Mouse (Mus musculus): ENCODE results near the gene Usp25. TPM values are rescaled to one million over a fixed set of nuclear protein-coding genes. Genes with fewer than 3 reads are reported as not detected.

Gene Usp25
- 10.8 and 20.1 TPM in 2 replicates for polyA plus RNA-seq (2015; fragmentation: Nextera tagmentation; extraction: Ambion mirVana)

GRCm38 (mm10) chr16:77013427-77014320 lies at the start of gene Usp25:
TSS of gene Usp25 (plus strand) at chr16:77013706.
- Histone ChIP-seq H3K9me3 (ENCODE audit: low read length) (no peaks in the 10 kb centered on the region), H3K27me3 (ENCODE audit: insufficient read depth, low read length) (no peaks in the 10 kb centered on the region), H3K27ac (ENCODE audit: low read length) (peak within 1 kb of the TSS; percentile 92), H3K4me3 (ENCODE audit: low read length) (peak within 1 kb of the TSS; percentile 79), H3K9ac (replicated peaks; ENCODE audit: low read length) (peak within 1 kb of the TSS; percentile 97), H3K36me3 (ENCODE audit: insufficient read depth, low read length) (no peaks in the 10 kb centered on the region), H3K4me2 (replicated peaks; ENCODE audit: low read depth, low read length) (peak within 1 kb of the TSS; percentile 81), H3K4me1 (ENCODE audit: insufficient read depth, low read length) (peaks cover 17% of the 10 kb centered on the region)
- ATAC-seq (ENCODE audit: low FRiP score, low TSS enrichment), result peak; percentile 98
- under 1% methylated on average over 74 of the region's 126 CpGs for WGBS

- no peaks in the 10 kb centered on the region for H3K4me1 ChIP-seq (ENCODE audit: insufficient read depth, low read length)
- ATAC-seq (ENCODE audit: low FRiP score, low TSS enrichment), result no peak
- H3K9ac ChIP-seq (replicated peaks; ENCODE audit: low read length), result no peak overlapping the region
- H3K9me3 ChIP-seq (ENCODE audit: low read length), result no peaks in the 10 kb centered on the region
- no peaks in the 10 kb centered on the region for H3K36me3 ChIP-seq (ENCODE audit: insufficient read depth, low read length)
- H3K27me3 ChIP-seq (ENCODE audit: insufficient read depth, low read length), result no peaks in the 10 kb centered on the region
- WGBS, result 87% methylated on average over 3 of the region's 3 CpGs
- H3K4me2 ChIP-seq (replicated peaks; ENCODE audit: low read depth, low read length), result no peak overlapping the region
- H3K4me3 ChIP-seq (ENCODE audit: low read length), result no peak overlapping the region
- no peak overlapping the region for H3K27ac ChIP-seq (ENCODE audit: low read length)
Observed at GRCm38 (mm10) chr16:76967593-76968275, 45.8 kb upstream of the Usp25 start.

GRCm38 (mm10) chr16:76971211-76971610 lies 42.3 kb upstream of the Usp25 start:
- 65% methylated on average over 5 of the region's 5 CpGs for WGBS
- no peaks in the 10 kb centered on the region for H3K9me3 ChIP-seq (ENCODE audit: low read length)
- no peak for ATAC-seq (ENCODE audit: low FRiP score, low TSS enrichment)

GRCm38 (mm10) chr16:76976787-76977430 lies 36.6 kb upstream of the Usp25 start:
- Histone ChIP-seq H3K4me3 (ENCODE audit: low read length) (no peak overlapping the region), H3K9ac (replicated peaks; ENCODE audit: low read length) (no peak overlapping the region), H3K4me1 (ENCODE audit: insufficient read depth, low read length) (no peaks in the 10 kb centered on the region), H3K27ac (ENCODE audit: low read length) (no peak overlapping the region), H3K27me3 (ENCODE audit: insufficient read depth, low read length) (no peaks in the 10 kb centered on the region), H3K4me2 (replicated peaks; ENCODE audit: low read depth, low read length) (no peak overlapping the region), H3K9me3 (ENCODE audit: low read length) (no peaks in the 10 kb centered on the region), H3K36me3 (ENCODE audit: insufficient read depth, low read length) (no peaks in the 10 kb centered on the region)
- 64% methylated on average over 5 of the region's 5 CpGs for WGBS
- no peak for ATAC-seq (ENCODE audit: low FRiP score, low TSS enrichment)

More at GRCm38 (mm10) chr16:76971211-76971610, 42.3 kb upstream of the Usp25 start:
- Histone ChIP-seq H3K36me3 (ENCODE audit: insufficient read depth, low read length) (no peaks in the 10 kb centered on the region), H3K27ac (ENCODE audit: low read length) (no peak overlapping the region), H3K4me1 (ENCODE audit: insufficient read depth, low read length) (no peaks in the 10 kb centered on the region), H3K4me2 (replicated peaks; ENCODE audit: low read depth, low read length) (no peak overlapping the region), H3K4me3 (ENCODE audit: low read length) (no peak overlapping the region), H3K27me3 (ENCODE audit: insufficient read depth, low read length) (no peaks in the 10 kb centered on the region), H3K9ac (replicated peaks; ENCODE audit: low read length) (no peak overlapping the region)

GRCm38 (mm10) chr16:76983696-76984095 lies 29.8 kb upstream of the Usp25 start:
- H3K4me1 ChIP-seq (ENCODE audit: insufficient read depth, low read length), result no peaks in the 10 kb centered on the region
- H3K9ac ChIP-seq (replicated peaks; ENCODE audit: low read length), result no peak overlapping the region
- no peak overlapping the region for H3K27ac ChIP-seq (ENCODE audit: low read length)
- no peaks in the 10 kb centered on the region for H3K27me3 ChIP-seq (ENCODE audit: insufficient read depth, low read length)
- no peak for ATAC-seq (ENCODE audit: low FRiP score, low TSS enrichment)
- no peak overlapping the region for H3K4me2 ChIP-seq (replicated peaks; ENCODE audit: low read depth, low read length)
- H3K36me3 ChIP-seq (ENCODE audit: insufficient read depth, low read length), result no peaks in the 10 kb centered on the region
- 80% methylated on average over 6 of the region's 6 CpGs for WGBS
- no peak overlapping the region for H3K4me3 ChIP-seq (ENCODE audit: low read length)
- no peaks in the 10 kb centered on the region for H3K9me3 ChIP-seq (ENCODE audit: low read length)

DNA sequence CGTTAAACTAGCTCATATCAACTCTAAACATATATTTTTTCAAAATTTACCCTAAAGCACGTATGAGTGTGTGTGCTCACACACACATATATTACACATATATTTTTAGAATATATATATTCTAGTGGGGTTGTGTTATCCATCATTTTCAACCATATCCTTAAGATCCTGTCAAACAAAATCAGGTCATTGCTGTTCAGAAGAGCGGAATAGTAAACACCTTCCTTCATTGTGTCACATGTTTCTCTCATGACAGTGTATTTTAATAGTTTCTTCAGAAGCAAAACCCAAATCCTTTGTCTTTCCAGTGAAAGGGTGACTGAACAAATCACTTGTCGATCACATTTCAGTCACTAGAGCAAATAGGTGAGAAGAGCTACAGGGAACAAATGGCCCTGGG lies 25.8 kb upstream of the Usp25 start:
- WGBS, result 82% methylated on average over 4 of the region's 4 CpGs
- no peak overlapping the region for H3K4me3 ChIP-seq (ENCODE audit: low read length)
- H3K9me3 ChIP-seq (ENCODE audit: low read length), result no peaks in the 10 kb centered on the region
- ATAC-seq (ENCODE audit: low FRiP score, low TSS enrichment), result no peak
- H3K36me3 ChIP-seq (ENCODE audit: insufficient read depth, low read length), result no peaks in the 10 kb centered on the region
- no peak overlapping the region for H3K27ac ChIP-seq (ENCODE audit: low read length)
- no peaks in the 10 kb centered on the region for H3K4me1 ChIP-seq (ENCODE audit: insufficient read depth, low read length)
- H3K27me3 ChIP-seq (ENCODE audit: insufficient read depth, low read length), result no peaks in the 10 kb centered on the region
- H3K4me2 ChIP-seq (replicated peaks; ENCODE audit: low read depth, low read length), result no peak overlapping the region
- H3K9ac ChIP-seq (replicated peaks; ENCODE audit: low read length), result no peak overlapping the region

GRCm38 (mm10) chr16:77003900-77004299 lies 9.6 kb upstream of the Usp25 start:
- no peaks in the 10 kb centered on the region for H3K36me3 ChIP-seq (ENCODE audit: insufficient read depth, low read length)
- H3K27ac ChIP-seq (ENCODE audit: low read length), result no peak overlapping the region
- no peak for ATAC-seq (ENCODE audit: low FRiP score, low TSS enrichment)
- H3K4me2 ChIP-seq (replicated peaks; ENCODE audit: low read depth, low read length), result no peak overlapping the region
- 92% methylated on average over 3 of the region's 3 CpGs for WGBS
- no peak overlapping the region for H3K4me3 ChIP-seq (ENCODE audit: low read length)
- H3K9ac ChIP-seq (replicated peaks; ENCODE audit: low read length), result no peak overlapping the region
- no peaks in the 10 kb centered on the region for H3K4me1 ChIP-seq (ENCODE audit: insufficient read depth, low read length)
- H3K27me3 ChIP-seq (ENCODE audit: insufficient read depth, low read length), result no peaks in the 10 kb centered on the region
- H3K9me3 ChIP-seq (ENCODE audit: low read length), result no peaks in the 10 kb centered on the region

DNA sequence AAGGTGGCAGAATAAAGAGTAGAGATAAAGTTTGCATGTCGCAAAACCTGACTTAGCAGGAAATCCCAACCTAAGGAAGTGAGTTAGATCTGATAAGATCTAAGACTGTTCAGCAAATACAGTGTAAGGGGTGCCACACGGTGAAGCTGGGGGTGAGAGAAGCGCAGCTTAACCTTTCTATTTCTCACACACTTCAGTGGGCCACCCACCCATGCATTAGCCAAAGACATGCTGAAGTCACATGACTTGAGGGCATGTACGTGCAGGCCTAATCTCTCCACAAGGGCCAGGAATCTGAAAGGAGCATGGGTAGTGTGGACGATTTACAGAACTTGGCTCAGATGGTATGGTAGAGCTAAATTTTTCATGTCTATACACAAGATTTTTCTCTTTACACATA lies 4.3 kb upstream of the Usp25 start:
- WGBS, result 68% methylated on average over 5 of the region's 5 CpGs
- no peak for ATAC-seq (ENCODE audit: low FRiP score, low TSS enrichment)

DNA sequence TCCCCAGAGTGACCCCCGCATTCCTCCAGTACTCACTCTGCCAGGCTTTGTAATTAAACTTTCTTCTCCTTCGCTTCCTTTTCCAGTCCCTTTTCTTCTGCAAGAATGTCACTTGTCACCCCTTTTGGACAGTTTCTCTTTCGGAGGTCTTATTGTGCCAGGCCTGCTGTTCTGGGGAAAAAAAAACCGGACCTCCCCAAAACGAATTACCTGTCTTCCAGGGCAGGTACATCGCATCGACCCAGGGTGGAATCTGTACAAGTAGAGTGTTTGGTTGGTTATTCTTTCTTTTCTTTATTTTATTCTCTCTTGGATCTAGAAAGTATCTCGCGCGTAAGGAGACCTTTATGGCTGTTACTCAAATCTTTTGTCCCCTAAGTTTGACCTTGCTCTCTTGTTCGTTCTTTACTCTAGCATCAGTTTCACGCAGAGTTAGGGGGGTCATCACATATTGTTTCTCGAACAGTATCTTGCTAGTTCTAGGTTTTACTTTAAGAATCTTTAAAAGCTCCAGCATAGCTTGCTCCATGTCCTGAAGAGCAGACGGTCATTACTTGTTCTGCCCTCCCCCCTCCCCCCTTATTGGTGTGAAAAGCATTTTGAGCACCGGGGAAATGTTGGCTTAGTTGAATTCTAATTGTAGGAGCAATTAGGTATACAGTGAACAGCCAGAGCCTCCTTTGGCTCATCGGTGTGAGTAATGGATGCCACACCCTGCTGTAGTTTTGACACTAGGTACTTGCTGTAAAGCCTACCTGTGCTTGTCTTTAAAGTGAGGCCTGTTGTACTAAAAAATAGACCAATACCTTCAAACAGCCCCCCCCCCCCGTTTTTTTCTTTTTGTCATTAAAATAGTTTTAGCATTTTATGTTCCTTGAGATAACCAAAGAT lies 1.1 kb downstream of the Usp25 start:
- no peaks in the 10 kb centered on the region for H3K27me3 ChIP-seq (ENCODE audit: insufficient read depth, low read length)
- 1% methylated on average over 17 of the region's 17 CpGs for WGBS
- no peaks in the 10 kb centered on the region for H3K36me3 ChIP-seq (ENCODE audit: insufficient read depth, low read length)
- H3K9ac ChIP-seq (replicated peaks; ENCODE audit: low read length), result peak overlapping the region; percentile 97
- peak overlapping the region; percentile 92; the same call in 1 of the 2 replicates for H3K27ac ChIP-seq (ENCODE audit: low read length)
- peak overlapping the region; percentile 81 for H3K4me2 ChIP-seq (replicated peaks; ENCODE audit: low read depth, low read length)
- H3K4me3 ChIP-seq (ENCODE audit: low read length), result peak overlapping the region; percentile 79
- ATAC-seq (ENCODE audit: low FRiP score, low TSS enrichment), result no peak
- no peaks in the 10 kb centered on the region for H3K9me3 ChIP-seq (ENCODE audit: low read length)
- peaks cover 22% of the 10 kb centered on the region for H3K4me1 ChIP-seq (ENCODE audit: insufficient read depth, low read length)

More for the DNA sequence above, 4.3 kb upstream of the Usp25 start:
- Histone ChIP-seq H3K36me3 (ENCODE audit: insufficient read depth, low read length) (no peaks in the 10 kb centered on the region), H3K27ac (ENCODE audit: low read length) (no peak overlapping the region), H3K27me3 (ENCODE audit: insufficient read depth, low read length) (no peaks in the 10 kb centered on the region), H3K9me3 (ENCODE audit: low read length) (no peaks in the 10 kb centered on the region), H3K9ac (replicated peaks; ENCODE audit: low read length) (no peak overlapping the region), H3K4me1 (ENCODE audit: insufficient read depth, low read length) (no peaks in the 10 kb centered on the region), H3K4me2 (replicated peaks; ENCODE audit: low read depth, low read length) (no peak overlapping the region), H3K4me3 (ENCODE audit: low read length) (no peak overlapping the region)

Measured in kidney, embryonic 16.5 days (tissue).